Mouse (Mus musculus) limb, embryonic 11.5 days (tissue): ENCODE measurements around the gene Igfbp7. TPM values are rescaled to one million over a fixed set of nuclear protein-coding genes. Genes with fewer than 3 reads are reported as not detected.

Experiments
- ATAC-seq: fragments of 200-750 bp; cut with Nextera tagmentation; 2 replicates; pipeline ENCODE4 v1.8.0; 2017; ENCODE audit warnings: low read depth; ENCODE audit not compliant: insufficient number of reproducible peaks, low FRiP score, low TSS enrichment
- DNase-seq: peaks from one replicate; pipeline ENCODE4 v3.0.0-alpha.2; 2015; ENCODE audit warnings: low spot score
- H3K27ac ChIP-seq: fragments of 300-500 bp; sonication (generic); replicated peaks from 2 replicates; pipeline ENCODE4 v1.5.1; 2014; ENCODE audit warnings: low read depth, mild to moderate bottlenecking, low read length
- H3K27me3 ChIP-seq: fragments of 300-500 bp; sonication (generic); 2 replicates; pipeline ENCODE4 v1.6.1; 2014; ENCODE audit warnings: mild to moderate bottlenecking, low read length, mixed read lengths; ENCODE audit not compliant: control insufficient read depth, insufficient read depth
- H3K36me3 ChIP-seq: fragments of 300-500 bp; sonication (generic); 2 replicates; pipeline ENCODE4 v1.6.1; 2014; ENCODE audit warnings: mild to moderate bottlenecking, low read length, moderate library complexity, mixed read lengths; ENCODE audit not compliant: control insufficient read depth, insufficient read depth
- H3K4me1 ChIP-seq: fragments of 300-500 bp; sonication (generic); 2 replicates; pipeline ENCODE4 v1.6.1; 2014; ENCODE audit warnings: low read length, mixed read lengths; ENCODE audit not compliant: control insufficient read depth, insufficient read depth
- H3K4me2 ChIP-seq: fragments of 300-500 bp; sonication (generic); 2 replicates; pipeline ENCODE4 v1.6.1; 2014; ENCODE audit warnings: low read depth, mild to moderate bottlenecking, moderate library complexity; ENCODE audit not compliant: severe bottlenecking
- H3K4me3 ChIP-seq: fragments of 300-500 bp; sonication (generic); 2 replicates; pipeline ENCODE4 v1.5.1; 2014; ENCODE audit warnings: low read depth, low read length
- H3K9ac ChIP-seq: fragments of 300-500 bp; sonication (generic); 2 replicates; pipeline ENCODE4 v1.6.1; 2014; ENCODE audit warnings: mild to moderate bottlenecking, low read length
- H3K9me3 ChIP-seq: fragments of 300-500 bp; sonication (generic); 2 replicates; pipeline ENCODE4 v1.6.1; 2016; ENCODE audit warnings: low read length; ENCODE audit not compliant: control insufficient read depth
- WGBS: fragments of 180-500 bp; shearing (Covaris S2); extraction: QIAGEN DNeasy Blood & Tissue Kit; methylation state at CpG from one replicate; pipeline ENCODE4 v1.1.7; 2014; 5-methylcytosine and 5-hydroxymethylcytosine counted together
- polyA plus RNA-seq: library from polyadenylated mRNA; unstranded; fragments of >200 nt; fragmentation: Nextera tagmentation; extraction: Ambion mirVana; gene quantifications from 2 replicates; pipeline ENCODE4 v1.2.1, GENCODE M21; 2014

Igfbp7 gene
- polyA plus RNA-seq, 1 experiment from 2014 or later = 1.9 TPM

- 80% methylated on average over 10 of the region's 10 CpGs for WGBS
- H3K4me1 ChIP-seq = no peaks in the 10 kb centered on the region
- H3K4me2 ChIP-seq = no peak overlapping the region
- H3K27ac ChIP-seq = no peak overlapping the region
- H3K4me3 ChIP-seq = no peak overlapping the region
- no peaks in the 10 kb centered on the region for H3K9me3 ChIP-seq
- no peak for ATAC-seq
- no peak for DNase-seq
- H3K9ac ChIP-seq = no peak overlapping the region
- H3K27me3 ChIP-seq = no peaks in the 10 kb centered on the region
- H3K36me3 ChIP-seq = no peaks in the 10 kb centered on the region
Observed at GRCm38 (mm10) chr5:77386596-77387413, 21.0 kb downstream of the Igfbp7 start.

- H3K9ac ChIP-seq = no peak overlapping the region
- no peak overlapping the region for H3K4me2 ChIP-seq
- DNase-seq = no peak
- 85% methylated on average over 6 of the region's 6 CpGs for WGBS
- no peaks in the 10 kb centered on the region for H3K9me3 ChIP-seq
- no peak for ATAC-seq
- H3K4me1 ChIP-seq = no peaks in the 10 kb centered on the region
- no peaks in the 10 kb centered on the region for H3K36me3 ChIP-seq
- H3K27me3 ChIP-seq = no peaks in the 10 kb centered on the region
- H3K4me3 ChIP-seq = no peak overlapping the region
- no peak overlapping the region for H3K27ac ChIP-seq
Observed at GRCm38 (mm10) chr5:77385900-77386595, 21.8 kb downstream of the Igfbp7 start.

GRCm38 (mm10) chr5:77385221-77385620, 22.6 kb downstream of the Igfbp7 start:
- no peak overlapping the region for H3K9ac ChIP-seq
- no peak overlapping the region for H3K4me3 ChIP-seq
- no peak overlapping the region for H3K4me2 ChIP-seq
- no peak for ATAC-seq
- H3K4me1 ChIP-seq = no peaks in the 10 kb centered on the region
- H3K27me3 ChIP-seq = no peaks in the 10 kb centered on the region
- WGBS = 62% methylated on average over 5 of the region's 5 CpGs
- H3K9me3 ChIP-seq = no peaks in the 10 kb centered on the region
- no peak for DNase-seq
- no peak overlapping the region for H3K27ac ChIP-seq
- H3K36me3 ChIP-seq = no peaks in the 10 kb centered on the region

- no peak for ATAC-seq
Observed at GRCm38 (mm10) chr5:77384724-77385123, 23.1 kb downstream of the Igfbp7 start.

DNA sequence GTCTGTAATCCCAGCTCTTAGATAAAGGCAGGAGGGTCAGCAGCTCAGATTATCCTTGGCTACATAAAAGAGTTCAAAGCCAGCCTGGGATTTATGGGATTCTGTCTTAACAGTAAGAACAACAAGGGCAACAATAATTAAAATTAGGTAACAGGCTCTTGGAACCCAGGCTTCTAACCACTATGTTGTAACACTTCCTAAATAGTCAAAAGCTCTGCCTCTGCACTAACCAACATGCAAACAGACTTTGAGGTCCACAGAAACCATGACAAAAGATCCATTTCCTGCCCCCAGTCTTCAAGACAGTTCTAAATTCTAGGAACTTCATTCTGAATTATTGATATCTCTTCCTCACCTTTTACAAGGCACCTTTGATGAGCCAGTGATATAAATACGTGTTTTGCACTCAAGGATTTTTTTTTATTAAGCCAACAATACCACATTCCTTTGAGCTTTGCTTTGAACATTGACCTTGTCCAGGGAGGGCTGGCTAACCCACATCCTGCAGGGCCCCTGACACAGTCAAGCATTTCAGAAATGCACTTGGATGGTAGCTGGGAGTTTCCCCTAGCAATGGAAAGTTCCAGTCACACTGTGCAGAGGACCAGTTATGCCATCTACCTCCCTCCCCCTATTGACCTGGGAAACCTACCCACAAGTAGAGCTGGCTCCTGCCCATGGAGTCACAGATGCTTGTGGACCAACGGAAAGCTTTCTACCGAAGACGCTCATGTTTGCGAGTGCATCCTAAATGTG, 23.9 kb downstream of the Igfbp7 start:
- ATAC-seq = no peak
- DNase-seq = no peak
- H3K36me3 ChIP-seq = no peaks in the 10 kb centered on the region
- H3K4me2 ChIP-seq = no peak overlapping the region
- no peak overlapping the region for H3K9ac ChIP-seq
- H3K4me1 ChIP-seq = 0 out of 2 replicates have a peak, but pooled peaks cover 4% of the 10 kb centered on the region
- no peak overlapping the region for H3K4me3 ChIP-seq
- WGBS = 89% methylated on average over 5 of the region's 5 CpGs
- H3K9me3 ChIP-seq = no peaks in the 10 kb centered on the region
- no peaks in the 10 kb centered on the region for H3K27me3 ChIP-seq
- H3K27ac ChIP-seq = no peak overlapping the region

More at GRCm38 (mm10) chr5:77384724-77385123, 23.1 kb downstream of the Igfbp7 start:
- Histone ChIP-seq H3K36me3 (no peaks in the 10 kb centered on the region), H3K9me3 (no peaks in the 10 kb centered on the region), H3K27ac (no peak overlapping the region), H3K4me1 (no peaks in the 10 kb centered on the region), H3K4me2 (no peak overlapping the region), H3K9ac (no peak overlapping the region), H3K27me3 (no peaks in the 10 kb centered on the region), H3K4me3 (no peak overlapping the region)
- WGBS = 85% methylated on average over 9 of the region's 9 CpGs
- no peak for DNase-seq

GRCm38 (mm10) chr5:77381686-77382085, 26.2 kb downstream of the Igfbp7 start:
- Histone ChIP-seq H3K9ac (no peak overlapping the region), H3K27ac (no peak overlapping the region), H3K27me3 (no peaks in the 10 kb centered on the region), H3K36me3 (no peaks in the 10 kb centered on the region), H3K4me2 (no peak overlapping the region), H3K4me3 (no peak overlapping the region), H3K4me1 (0 out of 2 replicates have a peak, but pooled peaks cover 6% of the 10 kb centered on the region), H3K9me3 (no peaks in the 10 kb centered on the region)
- no peak for DNase-seq
- 84% methylated on average over 5 of the region's 5 CpGs for WGBS
- no peak for ATAC-seq

DNA sequence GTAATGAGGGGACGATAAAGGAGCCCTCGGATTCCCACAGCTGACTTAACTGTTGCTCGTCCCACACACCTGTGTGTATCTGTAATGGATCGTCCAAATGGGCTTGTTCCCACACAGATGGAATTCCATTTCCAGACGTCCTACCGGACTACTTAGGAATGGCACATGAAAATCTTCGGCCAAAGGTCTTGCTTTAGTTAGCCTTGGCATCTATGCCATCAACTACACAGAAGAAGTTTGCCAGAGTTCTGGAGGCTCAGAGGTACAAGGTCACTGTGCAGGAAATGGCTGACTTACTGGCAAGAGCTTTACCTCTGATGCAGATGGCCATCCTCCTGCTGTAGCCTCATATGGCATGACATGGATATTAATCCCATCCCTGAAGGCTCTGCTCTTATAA, 26.6 kb downstream of the Igfbp7 start:
- Histone ChIP-seq H3K4me2 (no peak overlapping the region), H3K9me3 (no peaks in the 10 kb centered on the region), H3K4me1 (0 out of 2 replicates have a peak, but pooled peaks cover 6% of the 10 kb centered on the region), H3K4me3 (no peak overlapping the region), H3K27me3 (no peaks in the 10 kb centered on the region), H3K9ac (no peak overlapping the region), H3K27ac (no peak overlapping the region), H3K36me3 (no peaks in the 10 kb centered on the region)
- DNase-seq (no peak), ATAC-seq (no peak)
- 80% methylated on average over 7 of the region's 7 CpGs for WGBS

DNA sequence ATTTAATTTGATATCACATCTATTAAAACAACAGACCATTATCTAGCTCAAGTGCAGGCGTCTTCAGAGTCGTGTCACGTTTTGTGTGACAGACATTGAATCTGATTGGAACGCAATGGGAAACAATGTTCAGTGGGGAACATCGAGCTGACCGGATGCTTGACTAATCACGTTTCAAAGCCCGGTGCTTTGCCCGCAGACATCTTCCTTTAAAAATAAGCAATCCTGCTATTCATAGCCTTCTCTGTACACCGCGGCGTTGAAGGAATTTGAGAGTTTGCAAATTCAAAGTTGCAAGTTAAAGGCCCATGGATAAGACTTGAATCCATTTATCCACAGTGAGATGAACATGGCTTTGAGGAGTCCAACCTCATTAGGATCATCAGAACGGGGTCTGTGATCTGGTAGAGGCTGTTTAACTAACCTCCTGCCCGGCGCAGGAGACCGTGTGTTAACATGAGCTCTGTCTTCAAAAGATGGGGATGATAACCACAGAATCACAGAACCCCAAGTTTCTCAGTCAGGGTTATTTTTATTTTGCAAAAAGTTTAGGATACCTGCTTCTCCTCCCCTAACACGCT, 27.4 kb downstream of the Igfbp7 start:
- WGBS = 82% methylated on average over 17 of the region's 17 CpGs
- 0 out of 2 replicates have a peak, but pooled peaks cover 6% of the 10 kb centered on the region for H3K4me1 ChIP-seq
- no peaks in the 10 kb centered on the region for H3K9me3 ChIP-seq
- no peaks in the 10 kb centered on the region for H3K36me3 ChIP-seq
- no peak overlapping the region for H3K4me2 ChIP-seq
- no peaks in the 10 kb centered on the region for H3K27me3 ChIP-seq
- H3K27ac ChIP-seq = no peak overlapping the region
- DNase-seq (no peak), ATAC-seq (no peak)
- no peak overlapping the region for H3K9ac ChIP-seq
- no peak overlapping the region for H3K4me3 ChIP-seq
